Mouse (Mus musculus): ENCODE results near the gene Dlg2.

The Dlg2 gene

DNA sequence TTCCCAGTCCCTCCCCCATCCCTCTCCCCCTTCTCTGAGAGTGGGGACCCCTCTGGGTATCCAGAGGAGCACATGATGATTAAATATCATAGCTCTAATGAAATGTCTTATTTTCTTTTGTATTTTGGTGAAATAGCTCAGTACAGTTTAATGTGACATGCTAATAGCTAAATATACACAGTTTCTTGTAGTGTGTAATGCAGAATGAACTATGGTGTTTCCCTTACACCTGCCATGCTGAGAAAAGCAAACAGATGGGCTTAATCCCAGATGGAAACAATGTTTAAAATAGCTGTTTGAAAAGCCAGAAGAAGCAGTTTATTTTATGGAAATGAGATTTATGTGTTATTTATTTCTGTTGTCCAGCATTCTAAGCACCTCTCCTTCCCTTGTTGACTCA, 1302.2 kb downstream of the Dlg2 start:
- no peak for DNase-seq (ENCODE audit: low spot score)

DNA sequence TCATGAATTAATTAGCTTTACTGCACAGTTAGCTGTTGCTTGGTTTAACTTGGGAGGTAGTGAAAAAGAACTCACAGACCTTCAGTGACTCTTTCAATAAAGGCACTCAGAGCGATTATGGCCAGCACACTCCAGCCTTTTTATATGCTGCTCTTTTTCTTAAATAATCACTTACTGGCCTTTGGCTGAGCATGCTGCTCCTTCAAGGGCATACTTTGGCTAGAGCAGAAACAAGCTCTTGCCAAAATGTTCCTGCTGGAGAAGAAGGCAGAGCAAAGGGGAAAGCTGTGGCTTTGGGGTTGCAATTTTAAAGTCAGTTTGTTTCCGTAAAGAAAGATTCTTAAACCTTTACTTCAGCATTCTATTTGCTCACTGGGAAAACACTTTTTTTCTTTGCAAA, 1308.1 kb downstream of the Dlg2 start:
- DNase-seq (ENCODE audit: low spot score): no peak

DNA sequence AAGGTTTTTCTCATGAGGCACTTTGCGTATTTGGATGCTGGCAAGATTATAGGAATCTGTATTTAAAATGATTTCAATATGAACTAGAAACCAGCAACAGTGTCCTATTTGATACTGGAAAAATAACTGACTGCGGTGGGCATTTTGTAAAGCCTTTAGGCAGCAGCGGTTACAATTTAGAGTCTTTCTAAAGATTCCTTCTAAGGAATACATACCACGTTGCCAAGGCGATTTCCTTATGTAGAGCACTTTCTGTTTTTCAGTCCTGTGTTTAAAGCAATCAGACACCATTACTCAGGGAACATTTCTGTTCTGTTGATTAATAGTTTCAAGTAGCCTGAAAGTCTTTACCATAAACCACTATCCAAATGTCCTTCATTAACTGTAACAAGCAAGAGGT, 1309.0 kb downstream of the Dlg2 start:
- no peak for DNase-seq (ENCODE audit: low spot score)

DNA sequence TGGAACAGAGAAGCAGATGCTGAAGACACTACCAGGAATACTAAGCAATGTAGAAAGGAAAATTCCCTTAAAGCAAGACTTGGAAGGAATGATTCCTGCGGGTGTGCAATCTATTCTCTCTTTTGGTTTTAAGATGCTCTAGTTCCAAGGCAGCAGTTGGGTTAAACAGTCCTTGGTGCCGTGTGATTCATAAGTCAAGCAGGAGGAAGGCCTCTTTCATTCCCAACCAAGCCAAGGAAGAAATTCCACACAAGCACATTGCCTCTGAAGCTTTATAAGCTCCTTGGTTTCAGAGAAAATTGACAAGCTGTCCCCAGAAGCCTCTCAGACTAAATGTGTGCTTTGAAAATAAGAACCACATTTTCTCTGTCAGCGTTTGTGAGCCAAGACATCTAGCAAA, 1309.4 kb downstream of the Dlg2 start:
- no peak for DNase-seq (ENCODE audit: low spot score)

DNA sequence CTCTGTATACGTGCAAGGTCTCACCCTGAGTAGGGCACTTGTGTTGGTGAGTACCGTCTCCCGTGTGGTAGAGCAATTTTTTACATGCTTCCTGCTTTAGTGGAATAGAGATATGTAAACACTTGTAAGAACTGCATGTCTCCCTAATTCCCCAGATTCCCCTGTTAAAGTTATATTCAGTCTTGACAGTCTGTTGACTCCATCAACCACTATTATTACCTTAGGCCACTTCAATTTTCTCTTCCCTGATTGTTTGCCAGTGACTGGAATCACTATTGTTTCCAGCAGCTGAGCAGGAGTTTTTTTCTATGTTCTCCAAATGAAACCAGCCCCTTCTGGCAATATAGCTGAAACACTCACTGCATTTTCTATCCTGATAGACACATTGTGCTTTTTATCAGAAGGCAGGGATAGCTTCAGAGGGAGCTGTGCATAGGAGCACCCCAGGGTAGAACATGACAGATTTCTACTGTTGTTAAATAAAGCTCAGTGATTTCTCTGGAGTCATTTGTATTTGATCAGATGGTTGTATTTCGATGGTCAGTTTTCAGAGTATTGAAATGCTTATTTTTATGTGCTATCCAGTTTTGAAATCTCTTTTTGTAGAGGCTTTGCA, 1314.6 kb downstream of the Dlg2 start:
- no peak for DNase-seq (ENCODE audit: low spot score)

DNA sequence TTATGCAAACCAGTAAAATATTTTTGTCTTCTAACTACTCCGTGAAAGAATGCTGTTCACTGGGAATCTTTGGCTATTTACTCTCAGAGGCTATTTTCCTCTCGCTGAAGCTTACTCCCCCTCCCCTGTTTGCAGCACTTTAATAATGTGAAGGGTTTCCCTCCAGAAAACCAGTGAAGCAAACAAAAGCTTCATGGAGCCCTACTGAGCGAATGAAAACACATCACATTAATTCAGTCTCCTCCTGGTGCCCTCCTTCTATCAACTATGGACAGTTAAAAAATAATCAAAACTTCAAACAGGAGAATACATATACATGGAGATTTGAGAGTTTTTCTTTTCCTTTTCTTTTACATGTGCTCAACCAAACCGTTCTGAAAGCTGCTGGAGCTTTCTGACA, 1330.2 kb downstream of the Dlg2 start:
- no peak for DNase-seq (ENCODE audit: low spot score)

DNA sequence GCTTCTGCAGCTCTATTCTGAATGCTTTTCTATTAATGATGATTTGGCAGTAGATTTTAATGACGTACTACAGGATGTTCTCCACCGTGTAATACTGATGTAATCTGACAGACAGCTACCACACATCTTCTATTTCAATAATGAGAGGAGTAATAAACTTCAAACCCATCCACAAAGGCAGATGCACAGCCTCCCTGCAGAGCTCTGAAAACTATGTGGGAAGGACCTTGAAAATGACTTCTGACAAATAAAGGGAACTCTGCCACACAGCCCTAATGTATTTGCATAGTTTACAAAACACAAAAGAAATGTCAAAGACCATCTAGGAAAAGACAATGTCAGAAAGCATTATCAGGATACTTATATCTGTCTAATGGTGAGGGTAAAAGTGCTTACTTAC, 1334.3 kb downstream of the Dlg2 start:
- DNase-seq (ENCODE audit: low spot score): no peak

DNA sequence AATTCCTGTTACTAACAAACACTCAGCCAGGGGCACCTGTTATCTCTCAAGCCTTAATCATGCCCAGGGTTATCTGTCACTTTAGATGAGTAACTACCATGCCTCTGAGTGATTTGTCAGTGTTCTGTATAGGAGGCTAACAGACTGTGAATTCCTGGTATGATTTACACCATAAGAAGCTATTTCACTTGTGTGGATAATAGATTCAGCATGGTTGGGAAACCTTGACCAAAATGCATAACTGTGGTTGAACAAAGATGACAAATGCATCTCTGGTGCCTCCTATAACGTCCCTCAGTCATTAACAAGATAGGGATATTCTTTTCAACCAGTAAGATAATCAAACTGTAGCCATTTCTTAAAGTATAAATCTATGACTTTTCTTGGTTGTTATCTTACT, 1341.5 kb downstream of the Dlg2 start:
- no peak for DNase-seq (ENCODE audit: low spot score)

DNA sequence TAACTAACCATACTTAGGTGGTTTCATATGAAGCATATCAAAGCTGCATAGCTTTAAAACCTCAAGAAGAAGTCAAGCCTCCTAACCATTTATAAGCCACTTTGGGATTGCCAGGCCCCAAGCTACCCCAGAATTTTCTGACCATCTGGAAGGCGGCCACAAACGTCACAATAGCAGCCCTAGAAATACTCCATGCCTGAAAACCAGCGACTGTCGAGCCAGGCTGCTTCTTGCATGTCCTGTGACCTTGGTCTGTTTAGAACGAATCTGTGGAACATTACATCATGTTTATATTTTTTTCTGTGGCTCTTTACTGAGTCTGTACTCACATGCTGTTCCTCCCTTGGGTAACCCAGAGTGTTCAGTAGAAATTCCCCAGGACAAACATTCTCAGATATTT, 1355.7 kb downstream of the Dlg2 start:
- DNase-seq (ENCODE audit: low spot score): no peak

DNA sequence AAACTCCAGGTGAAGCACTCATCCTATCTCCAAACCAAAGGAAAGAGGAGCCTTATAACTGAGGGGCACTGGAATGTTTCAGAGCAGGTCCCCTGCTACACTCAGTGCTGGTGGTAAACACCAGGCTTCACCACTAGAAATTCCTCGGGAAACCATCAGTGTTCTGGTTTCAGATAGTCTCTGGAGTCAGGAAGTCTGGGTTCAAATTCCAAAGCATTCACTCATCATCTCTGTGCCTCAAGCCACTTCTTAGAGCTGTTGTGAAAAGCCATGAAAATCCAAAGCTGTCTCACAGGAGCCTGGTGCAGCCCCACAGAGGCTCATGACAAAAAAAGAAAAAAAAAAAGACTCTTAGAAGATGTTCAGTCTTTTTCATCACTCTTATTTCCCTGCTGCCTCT, 1369.3 kb downstream of the Dlg2 start:
- no peak for DNase-seq (ENCODE audit: low spot score)

DNA sequence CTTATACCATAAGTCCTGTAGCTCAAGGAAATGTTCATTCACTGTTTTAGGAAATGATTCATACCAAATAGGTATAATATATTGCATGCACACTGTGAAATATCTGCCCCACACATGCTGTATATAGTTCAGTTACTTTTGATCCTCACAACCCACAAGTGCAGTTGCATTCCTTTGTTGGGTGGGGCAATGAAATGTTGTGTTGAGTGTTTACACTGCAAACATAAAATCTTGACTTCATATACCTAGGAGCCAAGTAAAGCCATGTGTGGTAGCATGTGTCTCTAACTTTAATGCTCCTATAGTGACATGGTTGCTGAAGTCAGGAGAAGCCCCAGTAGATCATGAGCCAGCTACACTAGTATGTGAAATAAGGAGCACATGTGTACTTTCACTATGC, 1372.9 kb downstream of the Dlg2 start:
- DNase-seq (ENCODE audit: low spot score): no peak

DNA sequence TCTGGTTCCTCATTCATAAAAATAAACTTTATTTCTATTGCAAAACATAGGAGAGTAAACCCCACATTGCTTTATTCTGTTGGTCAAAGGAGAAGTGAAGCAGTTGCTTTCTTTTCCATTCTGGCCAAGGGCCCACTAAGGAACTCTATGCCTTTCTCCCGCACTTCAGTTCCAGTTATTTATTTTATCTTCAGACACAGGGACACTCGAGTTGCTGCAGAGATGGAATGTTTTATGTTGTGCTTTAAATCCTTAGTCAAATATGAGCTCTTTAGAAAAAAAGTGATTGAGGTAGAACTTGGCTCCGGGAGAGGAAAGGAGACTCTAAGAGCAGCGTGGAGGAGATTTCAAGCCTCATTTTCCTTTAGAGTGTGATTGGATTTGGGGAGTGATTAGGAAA, 1377.2 kb downstream of the Dlg2 start:
- no peak for DNase-seq (ENCODE audit: low spot score)

DNA sequence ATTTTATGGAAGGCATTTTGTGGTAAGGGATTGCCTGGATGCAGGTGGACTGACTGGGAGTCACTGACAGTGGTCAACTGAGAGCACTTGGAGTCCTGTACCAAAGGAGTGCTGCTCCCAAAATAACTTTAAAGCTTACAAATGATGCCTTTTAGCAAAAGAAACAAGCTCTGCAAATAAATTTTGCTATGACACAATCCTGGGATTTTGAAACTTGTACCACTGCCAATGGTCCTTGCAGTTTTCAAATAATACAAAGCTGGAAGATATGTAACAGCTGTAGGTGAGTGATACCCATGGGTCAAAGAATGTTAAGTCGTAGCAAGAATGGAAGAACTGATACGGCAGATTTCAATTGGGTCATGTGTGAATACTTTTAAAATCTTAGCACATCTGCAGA, 1380.5 kb downstream of the Dlg2 start:
- DNase-seq (ENCODE audit: low spot score): no peak

DNA sequence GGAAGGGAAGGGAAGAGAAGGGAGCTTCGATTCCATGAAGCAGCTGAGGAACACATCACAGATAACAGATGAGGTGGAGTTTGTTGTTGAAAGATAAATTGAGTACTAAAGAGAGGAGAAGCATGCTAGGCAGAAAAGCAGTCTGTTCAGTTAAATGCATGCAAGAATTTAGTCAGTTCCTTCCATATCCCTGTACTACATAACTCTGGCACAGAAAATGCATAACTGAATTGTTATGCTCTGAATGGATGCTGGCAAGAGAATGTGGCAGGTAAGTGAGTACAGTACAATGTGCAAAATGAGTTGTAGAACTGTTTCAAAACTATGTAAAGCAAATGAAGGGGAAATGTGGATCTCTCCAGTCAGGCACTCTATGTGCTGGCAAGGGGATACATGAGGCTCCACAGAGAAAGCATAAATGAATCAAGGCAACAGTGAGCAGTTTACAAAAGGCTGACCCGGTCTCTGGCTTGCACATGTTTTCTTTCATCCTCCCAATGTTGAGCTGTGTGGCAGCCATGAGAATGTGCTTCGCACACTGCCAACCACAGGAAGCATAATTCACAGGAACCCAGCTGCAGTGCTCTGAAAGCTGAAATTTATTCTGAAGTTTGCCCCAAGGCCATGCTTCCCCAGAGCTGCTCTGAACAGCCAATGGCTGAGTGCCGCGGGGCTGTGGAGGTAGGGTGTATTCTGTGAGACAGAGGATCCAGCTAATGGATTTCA, 1386.5 kb downstream of the Dlg2 start:
- no peak for DNase-seq (ENCODE audit: low spot score)

DNA sequence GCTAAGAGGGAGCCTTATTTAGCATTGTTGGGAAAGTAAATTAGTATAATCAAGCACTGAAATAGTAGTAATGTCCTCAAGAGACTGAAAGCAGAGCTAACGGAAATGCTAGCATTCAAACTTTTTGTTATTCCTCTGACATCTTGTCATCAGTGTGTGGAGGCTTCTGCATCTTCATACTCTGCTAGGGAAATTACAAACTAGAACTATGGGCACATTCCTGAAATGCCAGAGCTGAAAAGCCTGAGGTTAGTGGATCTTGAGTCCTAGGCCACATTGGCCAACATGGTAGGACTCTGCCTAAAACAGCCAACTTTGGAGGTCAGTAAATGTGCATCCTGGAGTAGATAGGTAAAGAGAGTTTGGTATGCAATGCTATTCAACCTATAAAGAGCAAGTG, 1392.4 kb downstream of the Dlg2 start:
- no peak for DNase-seq (ENCODE audit: low spot score)

DNA sequence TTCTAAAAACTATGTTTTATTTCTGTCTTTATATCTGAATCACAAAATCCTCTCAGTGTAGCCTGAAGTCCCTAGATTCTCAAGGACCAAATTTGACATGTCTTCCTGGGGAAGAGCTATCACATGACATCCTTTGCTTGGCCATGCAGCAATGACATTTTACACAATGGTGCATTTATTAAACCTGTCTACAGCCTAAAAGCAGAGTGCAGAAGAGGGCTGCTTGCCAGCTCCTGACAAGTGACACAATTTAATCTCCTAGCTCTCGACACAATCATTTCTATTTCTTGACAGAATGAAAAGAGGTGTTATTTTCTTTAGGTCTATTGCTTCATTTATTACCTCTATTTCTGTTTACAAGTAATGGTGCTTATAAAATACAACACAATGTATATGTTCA, 1400.4 kb downstream of the Dlg2 start:
- DNase-seq (ENCODE audit: low spot score): no peak

DNA sequence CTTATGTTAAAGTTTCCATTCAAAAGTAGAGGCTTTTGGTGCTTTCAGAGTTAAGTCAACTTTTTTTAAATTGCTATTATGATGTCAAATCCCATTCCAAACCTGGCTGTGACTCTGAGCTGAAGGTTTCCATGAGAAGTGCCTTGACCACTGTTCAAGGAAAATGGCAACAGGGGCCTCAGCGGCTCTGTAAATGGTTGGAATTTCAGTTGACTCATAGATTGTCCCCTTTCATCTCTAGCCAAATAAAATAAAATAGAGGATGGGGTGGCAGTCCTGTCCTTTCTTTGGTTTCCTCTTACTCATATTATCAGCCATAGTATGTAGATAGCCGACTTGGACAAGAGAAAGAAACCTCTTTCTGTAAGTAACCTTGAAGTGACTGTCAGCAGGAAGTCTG, 1401.3 kb downstream of the Dlg2 start:
- no peak for DNase-seq (ENCODE audit: low spot score)

DNA sequence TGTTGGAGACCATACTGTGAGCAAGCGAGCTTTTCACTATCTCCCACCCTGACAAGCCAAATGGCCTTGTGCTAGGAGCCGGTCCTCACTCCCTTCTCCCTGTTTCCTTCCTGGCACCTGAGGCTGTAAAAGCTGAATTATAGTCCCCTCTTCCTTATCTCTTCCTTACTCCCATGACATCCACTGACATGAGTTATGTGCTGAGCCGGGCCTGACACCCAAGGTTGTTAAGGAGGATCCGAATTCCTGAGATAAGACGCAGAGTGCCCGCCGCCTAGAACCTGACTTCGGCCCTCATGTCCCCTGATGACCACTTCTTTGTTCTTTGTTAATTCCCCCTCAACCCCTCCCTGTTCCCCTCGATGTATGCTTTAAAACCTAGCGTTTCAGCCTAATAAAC, 1409.9 kb downstream of the Dlg2 start:
- no peak for DNase-seq (ENCODE audit: low spot score)

DNA sequence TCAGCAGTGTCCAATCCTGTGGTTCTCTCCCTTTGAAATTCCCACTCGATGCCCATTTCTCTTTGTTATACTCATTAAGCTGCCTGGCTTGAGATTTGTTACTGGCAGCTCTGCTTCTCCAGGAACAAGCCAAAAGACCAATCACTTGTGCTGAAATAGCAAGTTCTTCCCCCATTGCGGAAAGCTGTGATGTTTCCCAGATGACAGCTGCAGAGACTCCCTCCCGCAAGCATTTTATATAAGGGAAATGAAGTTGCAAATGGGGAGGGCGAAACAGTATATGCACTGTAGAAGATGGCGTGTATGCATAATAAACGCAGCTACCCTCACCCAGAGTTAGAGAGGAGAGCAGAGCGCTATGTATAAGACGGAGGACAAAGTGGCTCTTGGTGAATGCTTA, 1417.5 kb downstream of the Dlg2 start:
- no peak for DNase-seq (ENCODE audit: low spot score)

DNA sequence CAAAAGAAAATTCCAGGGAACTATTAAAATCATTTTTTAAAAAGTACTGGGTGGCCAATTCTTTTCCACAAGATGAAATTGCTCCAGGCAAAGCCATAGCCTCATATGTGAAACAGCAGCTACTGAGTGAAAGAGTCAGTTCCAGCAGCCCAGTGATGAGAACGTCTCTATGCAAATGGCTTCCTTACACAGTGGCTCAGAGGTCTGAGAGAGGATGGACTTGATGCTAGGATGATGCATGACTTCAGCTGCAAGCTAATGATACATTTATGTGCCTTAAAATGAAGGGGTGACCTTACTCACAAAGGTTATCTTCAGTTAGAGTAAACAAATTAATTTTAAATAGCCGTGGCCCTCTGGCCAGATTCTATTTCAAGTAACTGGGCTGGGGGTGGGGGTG, 1420.5 kb downstream of the Dlg2 start:
- peak; percentile 13 for DNase-seq (ENCODE audit: low spot score)

DNA sequence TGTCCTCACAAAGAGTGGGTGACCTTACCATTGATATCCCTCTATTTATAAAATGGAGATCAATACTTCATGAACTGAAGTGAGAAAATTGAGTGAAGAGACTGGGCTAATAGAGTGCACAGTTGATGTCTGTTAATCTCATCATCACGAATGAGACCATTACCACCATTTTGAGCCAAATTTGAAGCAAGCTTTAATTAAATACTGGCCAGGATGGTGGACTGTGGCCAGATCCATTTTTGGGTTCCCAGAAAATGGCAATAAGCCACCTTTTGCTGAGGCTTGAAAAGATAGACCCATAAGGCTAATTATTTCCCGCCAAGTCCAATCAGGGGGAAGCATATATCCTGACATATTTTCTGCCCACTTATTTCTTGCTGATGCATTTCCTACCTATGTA, 1421.0 kb downstream of the Dlg2 start:
- no peak for DNase-seq (ENCODE audit: low spot score)

DNA sequence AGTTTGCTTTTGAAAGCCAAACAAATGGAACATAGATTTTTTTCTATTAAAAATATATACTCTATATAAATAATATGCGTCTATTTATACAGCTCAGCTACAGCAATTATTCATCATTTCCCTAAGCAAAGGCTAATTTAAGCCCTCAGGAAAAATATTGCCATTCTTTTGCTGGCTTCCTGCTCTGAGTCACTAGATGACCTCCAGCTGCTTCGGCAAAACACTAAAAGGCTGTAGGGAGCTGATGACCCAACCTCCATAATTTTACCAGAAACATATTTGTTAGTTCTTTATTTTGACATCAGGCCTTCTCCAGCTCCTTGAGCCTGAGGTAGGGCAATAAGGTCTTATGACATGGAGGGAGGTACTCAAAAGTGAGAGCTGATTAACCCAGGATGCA, 1426.0 kb downstream of the Dlg2 start:
- DNase-seq (ENCODE audit: low spot score): no peak

DNA sequence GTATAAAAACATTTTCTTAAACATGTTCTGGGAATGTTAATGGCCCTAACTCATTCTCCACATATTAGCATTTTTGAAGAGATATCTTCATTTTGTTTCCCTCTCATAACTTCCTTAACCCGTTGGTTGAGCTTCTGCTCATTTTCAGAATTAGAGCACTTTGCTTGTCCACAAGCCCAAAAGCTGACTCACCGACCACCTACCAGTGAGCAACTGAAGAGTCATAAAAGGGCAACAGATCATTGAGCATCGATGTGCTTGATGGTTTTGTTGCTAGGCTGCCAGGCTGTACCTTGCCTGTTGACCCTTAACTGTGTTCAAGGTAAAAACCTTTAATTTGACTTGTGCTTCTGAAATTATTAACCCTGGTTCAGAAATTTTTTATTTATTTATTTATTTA, 1440.3 kb downstream of the Dlg2 start:
- no peak for DNase-seq (ENCODE audit: low spot score)

DNA sequence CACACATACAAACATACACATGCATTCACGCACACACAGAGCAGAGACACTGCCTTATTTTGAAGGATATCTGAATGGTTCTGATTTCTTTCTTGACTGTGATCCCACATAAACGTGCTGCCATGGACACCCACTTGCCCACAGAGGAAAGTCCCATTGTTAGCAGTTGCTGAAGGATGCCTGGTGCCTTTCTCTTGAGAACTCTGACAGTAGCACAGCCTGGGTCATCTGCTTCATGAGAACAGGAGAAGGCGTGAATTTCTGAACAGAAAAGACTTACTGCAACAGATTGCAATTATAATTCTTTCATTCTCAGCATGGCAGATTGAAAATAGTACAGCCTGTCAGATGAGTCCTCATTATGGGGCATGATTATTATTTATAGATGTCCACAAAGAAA, 1442.6 kb downstream of the Dlg2 start:
- DNase-seq (ENCODE audit: low spot score): no peak

All from embryo, embryonic 10 days (tissue).